Mouse (Mus musculus) lung, embryonic 15.5 days (tissue): Measurements from ENCODE around the gene Ocrl. TPM values are rescaled to one million over a fixed set of nuclear protein-coding genes. Genes with fewer than 3 reads are reported as not detected.

Source experiments
- ATAC-seq: fragments of 200-750 bp; cut with Nextera tagmentation; 2 replicates; pipeline ENCODE4 v1.8.0; 2017; ENCODE audit warnings: moderate number of reproducible peaks, borderline replicate concordance; ENCODE audit not compliant: low FRiP score, low TSS enrichment; ENCODE audit errors: extremely low read depth
- H3K27ac ChIP-seq: fragments of 300-500 bp; sonication (generic); 2 replicates; pipeline ENCODE4 v1.5.1; 2015; ENCODE audit warnings: moderate library complexity, mild to moderate bottlenecking, inconsistent platforms
- H3K27me3 ChIP-seq: fragments of 300-500 bp; sonication (generic); 2 replicates; pipeline ENCODE4 v1.6.1; 2015; ENCODE audit warnings: inconsistent platforms
- H3K36me3 ChIP-seq: fragments of 300-500 bp; sonication (generic); 2 replicates; pipeline ENCODE4 v1.6.1; 2015; ENCODE audit warnings: inconsistent platforms
- H3K4me1 ChIP-seq: fragments of 300-500 bp; sonication (generic); 2 replicates; pipeline ENCODE4 v1.6.1; 2015; ENCODE audit warnings: inconsistent platforms
- H3K4me2 ChIP-seq: fragments of 300-500 bp; sonication (generic); 2 replicates; pipeline ENCODE4 v1.6.1; 2015; ENCODE audit warnings: inconsistent platforms, mild to moderate bottlenecking, moderate library complexity
- H3K4me3 ChIP-seq: fragments of 300-500 bp; sonication (generic); 2 replicates; pipeline ENCODE4 v1.5.1; 2015; ENCODE audit warnings: mild to moderate bottlenecking, inconsistent platforms
- H3K9ac ChIP-seq: fragments of 300-500 bp; sonication (generic); 2 replicates; pipeline ENCODE4 v1.6.1; 2015; ENCODE audit warnings: inconsistent platforms
- H3K9me3 ChIP-seq: fragments of 300-500 bp; sonication (generic); 2 replicates; pipeline ENCODE4 v1.6.1; 2016; ENCODE audit warnings: inconsistent platforms
- WGBS: fragments of 180-500 bp; shearing (Covaris S2); methylation state at CpG from one replicate; pipeline ENCODE4 v1.1.7; 2015; 5-methylcytosine and 5-hydroxymethylcytosine counted together
- polyA plus RNA-seq: library from polyadenylated mRNA; unstranded; fragments of >200 nt; fragmentation: Nextera tagmentation; extraction: Ambion mirVana; gene quantifications from 2 replicates; pipeline ENCODE4 v1.2.1, GENCODE M21; 2015

The Ocrl gene
- polyA plus RNA-seq, 1 experiment from 2014 or later, result 19.4 TPM

DNA sequence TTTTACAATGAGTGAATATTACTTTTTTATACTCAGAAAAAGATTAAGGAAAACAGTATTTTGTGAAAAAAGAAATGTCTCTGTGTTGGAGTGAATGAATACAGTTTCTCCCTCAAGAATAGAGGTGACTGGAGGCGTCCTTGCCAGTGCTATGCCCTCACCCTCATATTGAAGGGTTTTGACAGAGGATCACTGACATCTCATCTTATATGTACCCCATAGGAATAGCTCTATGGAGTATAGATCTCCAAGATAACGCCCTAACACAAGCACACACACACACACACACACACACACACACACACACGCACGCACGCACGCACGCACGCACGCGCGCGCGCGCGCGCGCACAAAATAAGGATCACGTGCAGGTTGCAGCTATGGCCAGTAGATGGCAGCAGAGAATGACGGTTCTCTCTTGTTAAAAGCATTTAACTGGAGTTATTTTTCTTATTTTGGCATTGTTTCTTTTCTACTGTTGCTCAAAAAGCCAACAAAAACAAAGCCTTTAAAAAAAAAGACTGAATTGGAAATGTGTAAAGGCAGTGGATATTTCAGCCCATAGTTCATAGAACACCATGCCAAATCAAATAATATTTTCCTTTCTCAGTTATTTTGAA lies 72.9 kb downstream of the Ocrl start:
- no peak for ATAC-seq
- Histone ChIP-seq H3K9ac (no peak overlapping the region), H3K4me3 (peak overlapping the region; percentile 15; the same call in 1 of the 2 replicates), H3K9me3 (no peaks in the 10 kb centered on the region), H3K27me3 (no peaks in the 10 kb centered on the region; the same call in 1 of the 2 replicates), H3K36me3 (no peaks in the 10 kb centered on the region), H3K27ac (no peak overlapping the region), H3K4me1 (no peaks in the 10 kb centered on the region), H3K4me2 (peak overlapping the region; percentile 44)
- 19% methylated on average over 19 of the region's 19 CpGs for WGBS

DNA sequence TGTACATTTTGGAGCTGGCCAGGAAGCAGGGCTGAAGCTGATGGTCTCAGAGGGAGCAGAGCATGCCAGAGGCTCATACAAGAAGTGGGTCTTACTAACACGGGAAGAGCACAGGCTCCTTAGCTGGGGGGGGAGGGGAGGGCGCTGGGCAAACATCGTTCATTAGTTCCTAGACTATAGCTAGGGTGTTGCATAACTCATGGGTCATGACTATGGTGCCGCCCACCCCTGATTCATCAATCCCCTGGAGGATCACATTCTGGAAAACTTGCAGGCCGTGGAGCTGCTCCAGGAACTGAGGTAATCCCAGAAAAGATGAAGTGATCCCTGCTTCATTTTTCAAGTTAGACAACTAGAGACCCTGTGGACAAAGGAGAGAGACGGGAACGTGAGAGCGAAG lies 75.8 kb downstream of the Ocrl start:
- H3K4me3 ChIP-seq, result no peak overlapping the region
- ATAC-seq, result no peak; the same call in 1 of the 2 replicates
- no peaks in the 10 kb centered on the region for H3K9me3 ChIP-seq
- H3K4me1 ChIP-seq, result peaks cover 3% of the 10 kb centered on the region; the same call in 1 of the 2 replicates
- H3K4me2 ChIP-seq, result no peak overlapping the region
- no peaks in the 10 kb centered on the region; the same call in 1 of the 2 replicates for H3K27me3 ChIP-seq
- no peaks in the 10 kb centered on the region for H3K36me3 ChIP-seq
- H3K27ac ChIP-seq, result no peak overlapping the region
- WGBS, result 60% methylated on average over 8 of the region's 8 CpGs
- no peak overlapping the region for H3K9ac ChIP-seq

DNA sequence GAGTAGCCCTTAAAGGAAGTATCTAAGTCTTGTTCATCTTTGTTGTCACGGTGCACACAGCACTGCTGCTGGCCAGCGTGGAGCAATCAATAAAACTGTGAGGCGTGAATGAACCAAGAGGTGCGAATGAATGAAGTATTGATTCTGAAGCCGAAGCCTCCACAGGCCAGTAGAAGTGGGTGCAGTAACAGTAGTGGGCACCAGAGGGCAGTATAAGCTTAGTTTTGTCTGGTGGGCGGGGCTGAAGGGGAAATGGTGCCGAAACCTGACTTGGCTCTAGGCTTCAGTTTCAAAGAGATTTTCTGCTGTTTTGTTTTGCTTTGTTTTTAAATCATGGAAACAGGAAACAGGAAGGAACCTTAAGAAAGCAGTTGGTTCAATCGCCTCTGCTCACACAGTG lies 80.4 kb downstream of the Ocrl start:
- Histone ChIP-seq H3K27me3 (no peaks in the 10 kb centered on the region), H3K36me3 (no peaks in the 10 kb centered on the region), H3K4me1 (peaks cover 4% of the 10 kb centered on the region; the same call in 1 of the 2 replicates), H3K9me3 (no peaks in the 10 kb centered on the region), H3K27ac (no peak overlapping the region), H3K4me2 (0 out of 2 replicates have a peak overlapping the region, but pooled peaks have one; percentile 20), H3K4me3 (no peak overlapping the region), H3K9ac (no peak overlapping the region)
- no peak for ATAC-seq
- 19% methylated on average over 8 of the region's 8 CpGs for WGBS

DNA sequence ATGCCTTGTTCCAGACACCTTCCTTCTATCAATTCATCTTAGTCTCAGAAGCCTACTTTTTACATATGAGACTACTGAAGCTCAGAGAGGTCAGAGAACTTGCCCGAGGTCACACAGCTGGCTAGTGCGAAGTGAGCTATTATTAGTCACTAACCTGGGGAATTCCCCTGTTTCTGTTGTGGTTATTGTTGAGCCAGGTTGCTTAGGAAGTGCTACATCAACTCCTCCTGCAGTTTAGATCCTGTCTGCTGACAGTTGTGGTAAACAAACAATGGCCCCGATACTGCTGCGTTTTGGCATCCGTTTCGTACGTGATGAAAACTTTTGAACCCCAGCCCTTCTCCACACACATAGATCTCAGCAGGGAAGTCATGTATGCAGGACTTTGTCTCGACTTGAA lies 86.2 kb downstream of the Ocrl start:
- ATAC-seq, result no peak
- no peaks in the 10 kb centered on the region for H3K9me3 ChIP-seq
- H3K4me1 ChIP-seq, result no peaks in the 10 kb centered on the region
- 68% methylated on average over 8 of the region's 8 CpGs for WGBS
- no peak overlapping the region for H3K27ac ChIP-seq
- no peak overlapping the region for H3K4me2 ChIP-seq
- H3K27me3 ChIP-seq, result no peaks in the 10 kb centered on the region
- no peak overlapping the region for H3K9ac ChIP-seq
- H3K36me3 ChIP-seq, result no peaks in the 10 kb centered on the region
- no peak overlapping the region for H3K4me3 ChIP-seq

DNA sequence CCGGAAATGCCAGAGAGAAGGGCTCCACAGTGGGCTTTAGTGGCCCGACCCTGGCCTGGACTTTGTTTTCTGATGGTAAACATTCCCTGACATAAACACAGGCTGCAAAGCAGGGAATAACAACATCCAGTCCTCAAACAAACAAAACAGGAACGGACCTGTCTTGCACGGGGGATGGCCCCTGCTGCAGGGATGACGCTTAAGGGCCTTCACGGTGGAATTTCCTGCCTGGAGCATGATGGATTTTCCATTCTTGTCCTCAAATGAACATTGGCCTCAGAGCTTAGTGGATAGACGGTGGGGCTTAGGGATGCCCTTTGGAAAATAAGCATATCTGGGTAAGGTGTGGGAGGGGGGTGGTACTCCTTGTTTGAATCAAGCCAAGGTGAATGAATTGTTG lies 89.0 kb downstream of the Ocrl start:
- H3K9me3 ChIP-seq, result no peaks in the 10 kb centered on the region
- no peak overlapping the region for H3K27ac ChIP-seq
- no peak overlapping the region for H3K9ac ChIP-seq
- no peak overlapping the region for H3K4me2 ChIP-seq
- H3K4me1 ChIP-seq, result no peaks in the 10 kb centered on the region
- no peaks in the 10 kb centered on the region for H3K36me3 ChIP-seq
- ATAC-seq, result no peak
- 58% methylated on average over 7 of the region's 7 CpGs for WGBS
- H3K4me3 ChIP-seq, result no peak overlapping the region
- H3K27me3 ChIP-seq, result no peaks in the 10 kb centered on the region

DNA sequence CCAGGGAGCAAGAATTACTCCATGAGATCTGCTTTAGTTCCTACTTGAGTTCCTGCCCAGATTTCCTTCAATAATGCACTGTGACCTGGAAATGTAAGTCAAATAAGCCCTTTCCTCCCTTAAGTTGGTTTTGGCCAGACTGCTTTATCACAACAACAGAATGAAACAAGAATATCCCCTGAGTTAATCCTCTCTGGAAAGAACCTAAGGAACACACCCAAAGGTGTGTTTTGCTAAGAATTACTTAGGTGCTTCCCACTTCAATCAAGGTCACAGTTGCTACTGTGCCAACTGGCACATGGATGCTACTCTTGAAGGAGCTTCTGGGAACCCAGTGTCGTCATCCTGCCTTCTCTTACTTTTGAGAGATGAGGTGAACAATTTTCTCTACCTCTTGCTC lies 92.6 kb downstream of the Ocrl start:
- no peaks in the 10 kb centered on the region for H3K4me1 ChIP-seq
- no peaks in the 10 kb centered on the region for H3K9me3 ChIP-seq
- H3K36me3 ChIP-seq, result no peaks in the 10 kb centered on the region
- no peak overlapping the region for H3K9ac ChIP-seq
- ATAC-seq, result no peak
- no peaks in the 10 kb centered on the region for H3K27me3 ChIP-seq
- H3K4me2 ChIP-seq, result no peak overlapping the region
- 79% methylated on average over 1 of the region's 1 CpGs for WGBS
- H3K4me3 ChIP-seq, result no peak overlapping the region
- H3K27ac ChIP-seq, result no peak overlapping the region

DNA sequence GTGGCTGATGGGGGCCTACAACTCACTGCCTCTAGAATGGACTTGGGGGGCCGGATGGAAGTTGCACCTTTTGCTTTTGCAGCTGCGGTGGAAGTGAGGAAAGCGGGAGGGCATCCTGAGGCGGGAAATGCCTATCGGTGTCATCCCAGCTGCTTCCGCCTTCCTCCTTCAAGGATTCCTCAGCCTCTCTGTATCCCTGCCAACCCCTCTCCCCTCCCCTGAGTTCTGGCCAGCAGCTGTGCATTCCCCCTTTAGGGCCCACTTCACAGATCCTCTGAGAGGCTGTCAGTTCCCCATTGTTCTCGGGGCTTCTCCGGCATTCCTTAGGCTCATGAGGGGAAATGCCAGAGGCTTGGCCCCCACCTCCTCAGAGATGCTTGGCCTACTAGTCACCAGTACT lies 93.9 kb downstream of the Ocrl start:
- no peak overlapping the region for H3K4me2 ChIP-seq
- no peak overlapping the region for H3K27ac ChIP-seq
- H3K27me3 ChIP-seq, result no peaks in the 10 kb centered on the region
- no peaks in the 10 kb centered on the region for H3K9me3 ChIP-seq
- no peaks in the 10 kb centered on the region for H3K4me1 ChIP-seq
- H3K36me3 ChIP-seq, result no peaks in the 10 kb centered on the region
- ATAC-seq, result peak; percentile 62
- no peak overlapping the region for H3K4me3 ChIP-seq
- 44% methylated on average over 7 of the region's 8 CpGs for WGBS
- H3K9ac ChIP-seq, result no peak overlapping the region

DNA sequence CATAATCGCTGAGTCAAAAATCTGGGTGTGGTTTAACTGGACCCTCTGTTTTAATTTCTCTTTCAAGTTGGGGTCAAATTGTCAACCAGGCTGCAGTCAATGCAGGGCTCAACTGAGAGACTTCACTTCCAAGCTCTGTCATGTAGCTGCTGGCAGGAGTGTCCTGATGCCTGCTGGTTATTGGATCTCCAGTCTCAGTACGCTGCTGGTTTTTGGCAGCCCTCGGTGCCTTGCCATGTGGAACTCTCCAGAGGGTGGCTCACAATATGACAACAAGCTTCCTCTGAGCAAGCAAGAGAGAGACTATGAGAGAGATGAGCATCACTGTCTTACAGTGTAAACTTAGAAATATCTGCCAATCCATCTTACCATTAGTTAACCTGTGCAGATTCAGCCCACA lies 99.5 kb downstream of the Ocrl start:
- H3K4me2 ChIP-seq, result no peak overlapping the region
- H3K27me3 ChIP-seq, result no peaks in the 10 kb centered on the region
- WGBS, result 89% methylated on average over 3 of the region's 3 CpGs
- no peaks in the 10 kb centered on the region for H3K4me1 ChIP-seq
- H3K4me3 ChIP-seq, result no peak overlapping the region
- ATAC-seq, result no peak
- no peak overlapping the region for H3K9ac ChIP-seq
- no peak overlapping the region for H3K27ac ChIP-seq
- H3K9me3 ChIP-seq, result no peaks in the 10 kb centered on the region
- no peaks in the 10 kb centered on the region for H3K36me3 ChIP-seq

Other genes with a start within 250 kb of the Ocrl start
- 28.4 and 31.1 TPM in 2 replicates for gene Smarca1, start 19.4 kb upstream of the Ocrl start, polyA plus RNA-seq
- gene Apln, start 122.5 kb downstream of the Ocrl start, polyA plus RNA-seq, result 13.4 and 15.1 TPM in 2 replicates
- 0.87 and 1.0 TPM in 2 replicates for gene Xpnpep2, start 196.3 kb downstream of the Ocrl start, polyA plus RNA-seq
- gene Sash3, start 234.0 kb downstream of the Ocrl start, polyA plus RNA-seq, result 3.7 and 7.2 TPM in 2 replicates